Mouse (Mus musculus) liver, embryonic 13.5 days (tissue): Measurements from ENCODE around the gene Uvrag. TPM values are rescaled to one million over a fixed set of nuclear protein-coding genes. Genes with fewer than 3 reads are reported as not detected.

ENCODE experiments used
- ATAC-seq: fragments of 200-750 bp; cut with Nextera tagmentation; 2 replicates; pipeline ENCODE4 v1.8.0; 2017; ENCODE audit warnings: low read depth, mild to moderate bottlenecking, moderate number of reproducible peaks, moderate library complexity
- DNase-seq: peaks from one replicate; pipeline ENCODE4 v3.0.0; 2022
- H3K27ac ChIP-seq: fragments of 300-500 bp; sonication (generic); 2 replicates; pipeline ENCODE4 v1.5.1; 2015; ENCODE audit warnings: moderate library complexity, mild to moderate bottlenecking, inconsistent platforms
- H3K27me3 ChIP-seq: fragments of 300-500 bp; sonication (generic); 2 replicates; pipeline ENCODE4 v1.6.1; 2015; ENCODE audit warnings: mild to moderate bottlenecking, inconsistent platforms
- H3K36me3 ChIP-seq: fragments of 300-500 bp; sonication (generic); 2 replicates; pipeline ENCODE4 v1.6.1; 2015; ENCODE audit warnings: mild to moderate bottlenecking, inconsistent platforms
- H3K4me1 ChIP-seq: fragments of 300-500 bp; sonication (generic); replicated peaks from 2 replicates; pipeline ENCODE4 v1.6.1; 2015; ENCODE audit warnings: inconsistent platforms
- H3K4me2 ChIP-seq: fragments of 300-500 bp; sonication (generic); 2 replicates; pipeline ENCODE4 v1.6.1; 2015; ENCODE audit warnings: inconsistent platforms, mild to moderate bottlenecking, moderate library complexity
- H3K4me3 ChIP-seq: fragments of 300-500 bp; sonication (generic); replicated peaks from 2 replicates; pipeline ENCODE4 v1.5.1; 2015; ENCODE audit warnings: mild to moderate bottlenecking, inconsistent platforms
- H3K9ac ChIP-seq: fragments of 300-500 bp; sonication (generic); 2 replicates; pipeline ENCODE4 v1.6.1; 2015; ENCODE audit warnings: mild to moderate bottlenecking, inconsistent platforms
- H3K9me3 ChIP-seq: fragments of 300-500 bp; sonication (generic); replicated peaks from 2 replicates; pipeline ENCODE4 v1.6.1; 2016; ENCODE audit warnings: inconsistent platforms
- WGBS: fragments of 180-500 bp; shearing (Covaris S2); methylation state at CpG from one replicate; pipeline ENCODE4 v1.1.7; 2015; ENCODE audit not compliant: insufficient replicate concordance; 5-methylcytosine and 5-hydroxymethylcytosine counted together
- polyA plus RNA-seq: library from polyadenylated mRNA; unstranded; fragments of >200 nt; fragmentation: Nextera tagmentation; extraction: Ambion mirVana; gene quantifications from 2 replicates; pipeline ENCODE4 v1.2.1, GENCODE M21; 2015

Uvrag gene
- polyA plus RNA-seq, 1 experiment from 2014 or later, result 8.9 TPM

DNA sequence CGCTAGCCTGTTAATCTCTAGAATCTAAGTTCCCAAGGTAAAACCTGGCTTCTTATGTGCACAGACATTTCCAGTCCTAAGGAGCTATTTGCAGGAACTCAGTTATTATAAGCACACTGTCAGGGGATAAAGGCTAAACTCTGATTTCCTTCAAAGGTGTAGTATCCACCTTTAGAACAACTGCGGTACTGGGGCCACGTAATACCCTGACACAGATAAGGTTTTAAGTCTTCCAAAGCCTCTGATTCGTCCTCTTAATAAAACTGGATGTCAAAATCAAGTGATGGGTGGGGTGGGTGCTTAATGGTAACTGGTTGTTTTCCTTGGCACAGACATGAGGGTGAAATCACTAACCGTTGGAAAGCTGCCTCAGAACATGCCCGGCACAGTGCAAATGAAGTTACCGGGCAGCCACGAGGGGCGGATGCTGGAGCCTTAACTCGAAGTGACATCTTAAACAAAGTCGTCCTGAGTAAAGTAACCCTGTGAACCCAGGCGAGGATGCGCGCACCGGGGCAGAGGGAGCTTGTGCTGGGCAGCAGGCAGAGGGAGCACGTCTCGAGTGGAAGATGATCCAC is 83.8 kb downstream of the Uvrag start:
- Histone ChIP-seq H3K9ac (no peak overlapping the region), H3K4me3 (no peak overlapping the region), H3K4me1 (0 out of 2 replicates have a peak, but pooled peaks cover 4% of the 10 kb centered on the region), H3K9me3 (no peaks in the 10 kb centered on the region), H3K27me3 (no peaks in the 10 kb centered on the region), H3K4me2 (no peak overlapping the region), H3K27ac (no peak overlapping the region), H3K36me3 (0 out of 2 replicates have a peak, but pooled peaks cover 6% of the 10 kb centered on the region)
- WGBS, result 85% methylated on average over 17 of the region's 17 CpGs
- no peak for DNase-seq
- no peak for ATAC-seq

DNA sequence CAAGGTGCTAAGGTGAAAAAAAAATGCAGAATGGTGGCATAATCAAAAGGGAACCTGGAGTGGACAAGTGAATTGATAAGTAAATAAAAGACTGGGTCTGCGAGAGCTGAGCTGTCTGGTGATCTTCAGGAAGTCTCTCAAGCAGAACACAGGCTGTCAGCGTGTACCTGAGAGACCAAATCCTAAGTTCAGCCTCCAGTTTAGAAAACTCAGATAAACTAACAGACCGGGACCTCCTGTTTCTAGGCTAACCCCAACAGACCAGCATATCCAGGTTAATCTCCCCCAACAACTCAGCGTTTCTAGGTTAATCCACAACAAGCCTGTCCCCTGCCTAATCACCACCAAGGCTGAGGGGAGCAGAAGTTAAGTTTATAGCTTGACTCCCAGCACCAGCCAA is 87.3 kb downstream of the Uvrag start:
- no peak for ATAC-seq
- WGBS, result 69% methylated on average over 4 of the region's 4 CpGs

DNA sequence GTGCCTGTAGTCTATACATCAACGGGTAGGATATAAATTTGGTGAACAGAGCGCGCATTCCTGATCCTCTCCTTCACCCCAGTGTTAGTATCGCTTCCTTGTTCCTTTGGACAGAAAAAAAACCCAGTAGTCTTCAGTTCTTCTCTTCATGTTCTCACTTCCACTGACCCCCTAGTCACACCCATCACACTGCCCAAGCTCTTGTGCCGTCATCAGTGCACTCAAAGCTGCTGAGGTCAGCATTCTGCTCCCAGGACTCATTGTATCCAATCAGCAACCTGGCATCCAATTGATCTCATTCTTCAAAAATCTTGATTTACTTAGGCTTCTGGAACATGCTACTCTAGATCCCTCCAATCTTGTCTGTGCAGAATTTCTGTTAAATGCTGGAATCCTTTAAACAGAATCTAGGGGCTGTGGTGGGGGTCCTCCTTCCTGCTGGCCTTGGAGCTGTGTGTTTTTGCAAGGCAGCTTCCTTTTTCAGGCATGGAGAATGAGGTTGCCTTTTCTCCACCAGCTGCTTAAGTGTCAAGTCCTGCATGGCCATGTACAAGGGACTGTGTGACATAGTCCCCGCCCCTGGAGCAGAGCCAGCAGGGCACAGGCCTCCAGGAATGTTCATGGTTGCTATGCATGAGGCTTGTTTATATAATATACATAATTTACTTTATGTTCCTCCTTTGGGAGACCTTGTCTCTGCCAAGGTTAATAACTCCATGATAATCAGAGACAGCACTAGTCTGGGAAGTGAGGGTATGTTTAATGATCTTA is 88.3 kb downstream of the Uvrag start:
- H3K27ac ChIP-seq, result no peak overlapping the region
- no peak overlapping the region for H3K9ac ChIP-seq
- H3K9me3 ChIP-seq, result no peaks in the 10 kb centered on the region
- H3K4me1 ChIP-seq, result no peaks in the 10 kb centered on the region
- H3K36me3 ChIP-seq, result peaks cover 14% of the 10 kb centered on the region; the same call in 1 of the 2 replicates
- no peak overlapping the region for H3K4me2 ChIP-seq
- DNase-seq, result no peak
- no peak overlapping the region for H3K4me3 ChIP-seq
- no peaks in the 10 kb centered on the region for H3K27me3 ChIP-seq
- ATAC-seq, result no peak
- WGBS, result 82% methylated on average over 6 of the region's 6 CpGs

More for the DNA sequence above, 87.3 kb downstream of the Uvrag start:
- H3K27me3 ChIP-seq, result no peaks in the 10 kb centered on the region
- H3K27ac ChIP-seq, result no peak overlapping the region; the same call in 1 of the 2 replicates
- H3K4me3 ChIP-seq, result no peak overlapping the region
- H3K36me3 ChIP-seq, result peaks cover 13% of the 10 kb centered on the region; the same call in 1 of the 2 replicates
- no peak overlapping the region for H3K9ac ChIP-seq
- no peak overlapping the region for H3K4me2 ChIP-seq
- H3K9me3 ChIP-seq, result no peaks in the 10 kb centered on the region
- DNase-seq, result no peak
- no peaks in the 10 kb centered on the region for H3K4me1 ChIP-seq

DNA sequence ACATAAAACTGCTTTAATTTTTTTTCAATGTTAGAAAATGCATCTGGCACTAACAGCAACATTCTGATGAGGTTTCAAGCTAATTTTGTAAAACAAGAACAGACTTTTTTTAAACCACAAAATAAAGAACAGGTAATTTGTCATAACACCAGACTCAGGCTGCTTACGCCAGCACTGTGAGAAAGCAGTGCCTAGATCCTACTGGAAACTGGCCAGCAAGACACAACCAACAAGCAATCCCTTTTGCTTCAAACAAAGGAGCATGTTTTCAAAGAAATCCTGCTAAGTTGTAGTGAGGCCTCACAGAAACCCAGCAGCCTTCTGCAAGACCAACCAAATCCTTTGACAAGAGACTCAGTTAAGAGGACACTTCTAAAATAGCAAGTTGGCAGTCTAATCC is 90.1 kb downstream of the Uvrag start:
- no peak for DNase-seq
- H3K4me1 ChIP-seq, result no peaks in the 10 kb centered on the region
- 80% methylated on average over 1 of the region's 1 CpGs for WGBS

DNA sequence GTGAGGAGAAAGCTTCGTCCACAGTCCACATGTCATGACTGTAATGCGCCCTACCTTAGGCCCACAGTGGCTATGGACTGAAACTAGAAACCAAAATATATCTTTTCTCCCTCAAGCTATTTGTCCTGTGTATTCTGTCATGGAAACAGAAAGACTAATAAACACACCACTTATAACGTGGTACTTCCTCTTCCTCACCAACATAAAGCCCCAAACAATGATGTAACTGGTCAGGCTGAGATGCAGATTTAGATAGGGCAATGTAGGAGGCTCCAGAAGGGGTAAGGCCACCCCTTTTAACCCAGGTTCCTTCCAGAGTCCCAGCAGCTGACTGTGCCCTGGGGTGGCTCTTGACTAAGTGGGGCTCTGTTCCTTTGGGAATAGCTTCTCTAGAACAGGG is 91.0 kb downstream of the Uvrag start:
- DNase-seq (no peak), ATAC-seq (no peak)
- Histone ChIP-seq H3K4me1 (no peaks in the 10 kb centered on the region), H3K36me3 (peaks cover 11% of the 10 kb centered on the region; the same call in 1 of the 2 replicates), H3K27ac (no peak overlapping the region), H3K27me3 (no peaks in the 10 kb centered on the region), H3K4me2 (no peak overlapping the region), H3K4me3 (no peak overlapping the region), H3K9me3 (no peaks in the 10 kb centered on the region), H3K9ac (no peak overlapping the region)
- WGBS, result 62% methylated on average over 3 of the region's 3 CpGs

More for the DNA sequence above, 90.1 kb downstream of the Uvrag start:
- Histone ChIP-seq H3K27me3 (no peaks in the 10 kb centered on the region), H3K27ac (no peak overlapping the region), H3K9ac (no peak overlapping the region), H3K36me3 (peaks cover 11% of the 10 kb centered on the region; the same call in 1 of the 2 replicates), H3K4me2 (no peak overlapping the region), H3K9me3 (no peaks in the 10 kb centered on the region), H3K4me3 (no peak overlapping the region)
- no peak for ATAC-seq

DNA sequence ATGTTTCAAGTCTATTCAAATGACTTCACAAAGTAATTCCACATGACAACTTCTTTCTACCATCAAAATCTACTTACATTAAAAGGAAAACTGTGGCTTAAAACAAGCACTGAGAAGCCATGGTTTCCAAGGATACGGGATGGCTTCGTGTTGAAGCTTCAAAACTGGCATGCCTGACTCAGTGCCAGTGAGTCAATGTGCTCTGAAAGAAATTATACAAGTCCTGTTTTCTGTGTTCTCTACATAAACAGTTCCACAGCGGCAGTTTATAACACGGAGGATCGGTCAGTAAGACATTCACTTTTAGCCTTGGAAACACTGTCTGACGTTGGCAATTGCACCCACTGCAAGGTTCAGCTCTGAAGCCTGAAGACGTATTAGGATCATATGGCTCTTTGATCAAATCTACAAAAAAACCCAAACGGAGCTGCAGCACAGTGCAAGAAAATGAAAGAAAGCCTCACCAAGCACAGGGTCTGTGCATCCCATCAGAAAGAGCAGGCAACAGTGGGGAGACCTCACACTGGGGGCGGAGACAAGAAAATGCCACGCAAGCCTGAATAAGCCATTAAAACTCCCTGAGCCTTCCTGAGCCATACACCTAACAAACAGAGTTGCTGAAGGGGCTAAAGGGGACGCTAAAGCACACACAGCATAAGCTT is 94.3 kb downstream of the Uvrag start:
- DNase-seq, result no peak
- Histone ChIP-seq H3K27ac (no peak overlapping the region), H3K9me3 (no peaks in the 10 kb centered on the region), H3K4me3 (no peak overlapping the region), H3K4me2 (no peak overlapping the region), H3K9ac (no peak overlapping the region), H3K4me1 (peaks cover 2% of the 10 kb centered on the region; the same call in 1 of the 2 replicates), H3K27me3 (no peaks in the 10 kb centered on the region), H3K36me3 (peaks cover 9% of the 10 kb centered on the region; the same call in 1 of the 2 replicates)
- no peak for ATAC-seq
- WGBS, result 77% methylated on average over 11 of the region's 11 CpGs

DNA sequence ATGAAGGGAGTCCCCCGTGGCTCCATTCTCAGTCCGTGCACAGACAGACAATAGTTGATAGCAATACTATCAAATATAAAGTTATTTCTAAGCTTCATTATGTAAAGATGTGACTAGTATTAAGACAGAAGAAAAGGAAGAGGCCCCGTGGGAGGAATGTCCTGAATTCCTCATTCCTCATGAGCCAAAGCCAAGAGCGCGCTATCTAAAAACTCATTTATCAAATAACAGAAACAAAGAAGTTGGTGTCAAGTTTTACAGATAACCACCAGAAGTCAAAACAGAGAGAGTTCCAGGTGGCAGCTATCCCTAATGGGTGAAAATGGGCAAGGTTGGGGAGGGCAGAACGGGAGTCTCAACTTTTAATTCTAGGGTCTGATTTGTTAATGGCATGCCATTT is 95.4 kb downstream of the Uvrag start:
- peaks cover 2% of the 10 kb centered on the region; the same call in 1 of the 2 replicates for H3K4me1 ChIP-seq
- ATAC-seq (no peak), DNase-seq (no peak)

DNA sequence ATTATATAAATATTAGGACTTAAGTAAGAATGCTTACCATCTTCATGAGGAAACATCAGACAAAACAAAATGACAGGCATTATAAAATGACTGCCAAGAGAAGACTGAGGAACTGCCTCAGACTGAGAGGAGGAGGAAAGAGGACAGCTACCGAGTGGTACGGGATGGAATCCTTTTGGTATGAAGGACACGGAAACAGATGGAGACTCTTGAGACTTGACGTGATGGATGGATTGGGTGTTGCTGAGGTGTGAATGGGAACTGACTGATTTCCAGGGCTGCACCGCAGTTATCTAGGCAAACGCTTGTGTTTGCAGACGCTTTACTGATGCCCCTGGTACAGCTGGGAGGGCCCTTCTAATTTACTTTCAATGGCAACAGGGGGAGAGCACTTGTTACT is 97.0 kb downstream of the Uvrag start:
- peaks cover 4% of the 10 kb centered on the region; the same call in 1 of the 2 replicates for H3K36me3 ChIP-seq
- no peak overlapping the region for H3K27ac ChIP-seq
- no peak overlapping the region for H3K4me3 ChIP-seq
- H3K27me3 ChIP-seq, result no peaks in the 10 kb centered on the region
- 67% methylated on average over 7 of the region's 7 CpGs for WGBS
- H3K9ac ChIP-seq, result no peak overlapping the region
- peaks cover 2% of the 10 kb centered on the region; the same call in 1 of the 2 replicates for H3K4me1 ChIP-seq
- DNase-seq, result no peak
- ATAC-seq, result no peak
- no peaks in the 10 kb centered on the region for H3K9me3 ChIP-seq
- H3K4me2 ChIP-seq, result no peak overlapping the region

More for the DNA sequence above, 95.4 kb downstream of the Uvrag start:
- Histone ChIP-seq H3K36me3 (peaks cover 9% of the 10 kb centered on the region; the same call in 1 of the 2 replicates), H3K9ac (no peak overlapping the region), H3K4me2 (no peak overlapping the region), H3K4me3 (no peak overlapping the region), H3K27ac (no peak overlapping the region), H3K9me3 (no peaks in the 10 kb centered on the region), H3K27me3 (no peaks in the 10 kb centered on the region)
- WGBS, result 75% methylated on average over 6 of the region's 6 CpGs

DNA sequence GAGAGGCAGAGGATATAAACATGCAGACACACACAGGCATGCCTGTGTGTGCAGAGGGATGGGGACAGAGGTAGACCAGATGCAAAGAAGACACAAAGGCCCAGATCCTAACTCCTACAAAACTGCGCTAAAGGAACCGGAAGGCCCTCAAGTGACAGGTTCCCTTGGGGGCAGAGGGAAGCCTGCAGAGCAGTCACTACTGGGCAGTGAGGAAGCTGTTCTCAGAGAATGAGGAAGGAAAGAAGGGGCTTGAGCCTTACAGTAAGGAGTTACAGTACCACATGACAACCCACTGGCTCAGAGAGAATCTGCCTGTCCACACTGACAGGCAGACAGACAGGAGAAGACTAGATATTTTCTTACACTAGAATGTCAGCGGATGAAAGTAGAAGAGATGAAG is 97.6 kb downstream of the Uvrag start:
- no peaks in the 10 kb centered on the region for H3K27me3 ChIP-seq
- no peak for ATAC-seq
- WGBS, result 68% methylated on average over 3 of the region's 3 CpGs
- H3K4me2 ChIP-seq, result no peak overlapping the region
- no peaks in the 10 kb centered on the region for H3K9me3 ChIP-seq
- no peaks in the 10 kb centered on the region for H3K36me3 ChIP-seq
- DNase-seq, result no peak
- no peak overlapping the region for H3K4me3 ChIP-seq
- H3K27ac ChIP-seq, result no peak overlapping the region
- peaks cover 2% of the 10 kb centered on the region; the same call in 1 of the 2 replicates for H3K4me1 ChIP-seq
- H3K9ac ChIP-seq, result no peak overlapping the region

DNA sequence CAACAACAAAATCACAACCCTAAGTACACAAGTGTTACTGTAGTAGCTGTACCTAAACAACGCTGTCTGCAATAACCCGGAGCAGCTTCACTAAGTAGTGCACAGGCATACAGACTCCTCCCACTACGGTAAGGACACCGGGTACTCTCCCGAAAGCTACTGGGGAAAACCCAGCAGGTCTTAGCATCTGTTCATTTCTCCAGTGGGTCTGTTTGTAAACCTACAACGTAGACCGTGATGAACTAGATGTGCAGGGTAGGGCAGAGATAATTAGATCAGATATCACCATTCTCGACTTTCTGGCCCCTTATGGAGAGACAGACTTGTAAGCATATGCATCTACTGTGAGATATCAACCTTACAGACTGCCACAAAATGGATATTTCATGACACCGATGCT is 99.1 kb downstream of the Uvrag start:
- DNase-seq (no peak), ATAC-seq (no peak)
- Histone ChIP-seq H3K9ac (no peak overlapping the region), H3K27ac (no peak overlapping the region), H3K27me3 (no peaks in the 10 kb centered on the region), H3K4me1 (peaks cover 2% of the 10 kb centered on the region; the same call in 1 of the 2 replicates), H3K36me3 (no peaks in the 10 kb centered on the region), H3K4me2 (no peak overlapping the region), H3K9me3 (no peaks in the 10 kb centered on the region), H3K4me3 (no peak overlapping the region)
- 73% methylated on average over 9 of the region's 9 CpGs for WGBS

DNA sequence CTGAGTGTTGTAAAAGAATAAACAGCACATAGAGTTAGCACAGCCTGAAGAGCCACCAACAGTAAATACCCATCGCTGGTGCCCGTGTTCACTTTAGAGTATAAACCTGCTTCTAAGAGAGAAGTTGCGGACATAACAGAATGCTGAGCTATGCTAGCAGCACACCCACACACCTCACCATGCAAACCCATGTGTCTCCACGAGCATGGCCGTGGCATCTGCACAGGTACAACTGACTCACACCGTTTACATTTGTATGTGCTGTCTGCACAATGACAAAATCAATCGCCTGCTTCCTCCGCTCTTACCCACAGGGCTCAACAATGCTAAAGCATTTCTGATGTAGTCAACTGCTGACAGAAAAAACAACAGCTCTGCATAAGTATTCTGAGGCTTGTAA is 101.0 kb downstream of the Uvrag start:
- Histone ChIP-seq H3K27me3 (no peaks in the 10 kb centered on the region), H3K27ac (no peak overlapping the region), H3K4me3 (no peak overlapping the region), H3K9ac (no peak overlapping the region), H3K4me1 (peaks cover 2% of the 10 kb centered on the region; the same call in 1 of the 2 replicates), H3K36me3 (no peaks in the 10 kb centered on the region), H3K9me3 (no peaks in the 10 kb centered on the region), H3K4me2 (no peak overlapping the region)
- ATAC-seq (no peak), DNase-seq (no peak)
- WGBS, result 76% methylated on average over 8 of the region's 8 CpGs
